Mouse (Mus musculus): ENCODE measurements around the gene Zdhhc17. TPM values are rescaled to one million over a fixed set of nuclear protein-coding genes. Genes with fewer than 3 reads are reported as not detected.

Gene Zdhhc17
- polyA plus RNA-seq, 1 experiment from 2014 or later = 45.1 TPM

DNA sequence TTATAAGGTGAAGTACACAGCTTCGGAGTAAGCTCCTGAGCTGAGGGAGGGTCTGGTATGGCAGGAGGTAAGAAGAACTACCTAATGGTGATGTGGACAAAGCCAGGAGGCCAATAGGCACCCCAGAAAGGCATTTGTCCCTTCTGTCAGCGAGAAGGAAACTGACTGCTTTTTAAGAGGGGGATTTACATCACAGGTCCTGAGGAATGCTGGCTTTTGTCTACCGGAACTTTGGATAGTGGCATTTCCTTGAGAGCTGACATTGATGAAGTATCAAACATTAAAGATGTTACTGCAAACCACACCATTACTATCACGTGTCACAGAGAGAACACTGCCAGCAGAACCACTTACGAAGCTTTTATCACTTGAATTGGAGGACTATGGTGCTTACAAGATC, 15.2 kb downstream of the Zdhhc17 start:
- Histone ChIP-seq H3K4me1 (peaks cover 18% of the 10 kb centered on the region), H3K36me3 (no peaks in the 10 kb centered on the region), H3K27ac (no peak overlapping the region), H3K27me3 (no peaks in the 10 kb centered on the region), H3K9ac (no peak overlapping the region), H3K9me3 (replicated peaks) (no peaks in the 10 kb centered on the region), H3K4me3 (no peak overlapping the region), H3K4me2 (replicated peaks) (no peak overlapping the region)
- ATAC-seq (ENCODE audit: low FRiP score) = no peak
- WGBS = 65% methylated on average over 5 of the region's 5 CpGs

DNA sequence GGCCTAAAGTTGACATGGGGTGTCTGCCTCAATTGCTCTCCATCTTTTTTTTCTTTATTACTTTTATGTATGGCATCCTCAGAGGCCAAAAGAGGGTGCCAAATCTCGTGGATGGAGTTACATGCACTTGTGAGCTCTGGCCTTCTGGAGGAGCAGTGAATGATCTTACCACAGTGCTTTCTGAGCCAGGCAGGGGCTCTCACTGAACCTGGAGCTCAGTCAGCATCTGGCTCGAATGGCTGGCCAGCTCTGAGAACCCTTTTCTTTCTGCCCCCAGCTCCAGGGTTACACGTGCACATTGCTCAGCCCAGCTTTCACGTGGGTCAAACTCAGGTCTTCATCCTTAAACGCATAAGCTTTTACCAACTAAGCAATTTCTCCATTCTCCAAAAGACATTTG, 16.7 kb downstream of the Zdhhc17 start:
- WGBS = 66% methylated on average over 5 of the region's 5 CpGs
- no peaks in the 10 kb centered on the region for H3K27me3 ChIP-seq
- H3K36me3 ChIP-seq = no peaks in the 10 kb centered on the region

DNA sequence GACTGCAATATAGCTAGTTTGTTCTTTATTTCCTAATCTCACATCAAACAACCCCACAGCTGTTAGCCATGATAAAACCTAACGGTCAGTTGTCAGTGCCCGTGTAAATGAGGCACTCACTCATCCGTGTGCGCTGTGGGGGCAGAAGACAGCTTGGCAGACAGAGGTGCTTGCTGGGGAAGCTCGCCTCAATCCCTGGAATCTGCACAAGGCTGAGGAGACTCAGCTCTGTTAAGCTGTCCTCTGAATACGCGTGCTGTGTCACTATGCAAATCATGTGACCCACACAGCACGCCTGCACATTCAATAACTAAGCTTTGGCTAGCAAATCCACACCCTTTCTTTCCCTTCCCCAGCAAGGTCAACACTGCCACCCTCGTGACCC, 17.9 kb downstream of the Zdhhc17 start:
- no peaks in the 10 kb centered on the region for H3K36me3 ChIP-seq
- peak; percentile 60; the same call in 1 of the 2 replicates for ATAC-seq (ENCODE audit: low FRiP score)
- H3K27ac ChIP-seq = no peak overlapping the region
- H3K4me3 ChIP-seq = no peak overlapping the region
- no peak overlapping the region for H3K9ac ChIP-seq
- peaks cover 18% of the 10 kb centered on the region for H3K4me1 ChIP-seq
- no peaks in the 10 kb centered on the region for H3K27me3 ChIP-seq
- no peak overlapping the region for H3K4me2 ChIP-seq (replicated peaks)
- H3K9me3 ChIP-seq (replicated peaks) = no peaks in the 10 kb centered on the region
- 50% methylated on average over 9 of the region's 9 CpGs for WGBS

More for the DNA sequence above, 16.7 kb downstream of the Zdhhc17 start:
- H3K9ac ChIP-seq = no peak overlapping the region
- H3K27ac ChIP-seq = no peak overlapping the region
- no peaks in the 10 kb centered on the region for H3K9me3 ChIP-seq (replicated peaks)
- no peak overlapping the region for H3K4me3 ChIP-seq
- H3K4me2 ChIP-seq (replicated peaks) = no peak overlapping the region
- H3K4me1 ChIP-seq = peaks cover 18% of the 10 kb centered on the region
- ATAC-seq (ENCODE audit: low FRiP score) = no peak

DNA sequence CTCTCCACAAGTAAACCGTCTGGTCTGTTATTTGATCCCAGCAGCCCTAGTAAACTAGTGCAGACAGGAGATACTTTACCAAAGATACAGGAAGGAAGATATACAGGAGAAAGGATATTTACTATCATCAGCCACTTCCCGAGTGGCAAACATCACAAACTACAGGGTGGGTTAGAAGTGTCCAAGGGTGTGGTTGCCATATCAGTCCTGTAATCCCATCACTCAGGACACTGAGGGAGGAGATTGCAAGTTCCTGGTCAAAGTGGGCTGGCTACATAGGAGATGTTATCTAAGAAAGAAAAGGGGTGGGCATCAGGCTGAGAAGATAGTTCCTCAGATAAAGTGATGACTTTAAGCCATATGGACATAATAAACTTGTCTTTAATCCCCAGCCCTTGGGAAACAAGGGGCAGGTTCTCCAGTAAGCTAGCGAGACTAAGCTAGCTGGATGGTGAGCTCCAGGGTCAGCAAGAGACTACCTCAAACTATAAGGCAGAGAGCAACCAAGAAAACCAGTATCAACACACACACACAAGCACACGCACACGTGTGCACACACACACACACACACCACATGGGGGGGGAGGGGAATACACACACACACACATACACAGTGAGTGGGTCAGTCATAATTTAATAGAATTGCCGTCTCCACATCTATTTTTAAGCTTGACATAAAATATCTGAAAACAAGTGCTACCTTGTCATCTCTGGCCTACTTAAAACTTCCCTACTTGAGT, 18.5 kb downstream of the Zdhhc17 start:
- Histone ChIP-seq H3K9me3 (replicated peaks) (no peaks in the 10 kb centered on the region), H3K36me3 (no peaks in the 10 kb centered on the region), H3K4me2 (replicated peaks) (no peak overlapping the region), H3K4me1 (peaks cover 18% of the 10 kb centered on the region), H3K27ac (no peak overlapping the region), H3K9ac (no peak overlapping the region), H3K4me3 (no peak overlapping the region), H3K27me3 (no peaks in the 10 kb centered on the region)
- ATAC-seq (ENCODE audit: low FRiP score) = no peak
- WGBS = 86% methylated on average over 6 of the region's 6 CpGs

DNA sequence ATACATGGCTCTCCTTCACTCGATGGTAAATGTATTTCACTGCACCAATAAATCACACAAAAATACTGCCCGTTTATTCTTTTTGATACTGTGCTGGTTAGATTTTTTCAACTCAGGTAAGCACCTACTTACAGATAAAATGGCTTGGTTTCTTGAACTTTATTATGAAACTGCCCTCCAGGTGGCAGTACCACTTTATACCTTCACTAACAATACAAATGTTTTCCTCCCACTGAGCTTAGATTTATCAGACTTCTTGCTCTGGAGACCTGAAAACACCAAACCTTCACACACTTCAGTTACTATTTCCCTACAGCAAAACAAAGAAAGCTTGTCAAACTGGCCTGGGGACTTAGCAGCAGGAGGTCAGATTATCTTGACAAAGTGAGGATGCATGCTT, 20.2 kb downstream of the Zdhhc17 start:
- Histone ChIP-seq H3K9ac (no peak overlapping the region), H3K4me1 (peaks cover 14% of the 10 kb centered on the region), H3K27me3 (no peaks in the 10 kb centered on the region), H3K9me3 (replicated peaks) (no peaks in the 10 kb centered on the region), H3K4me3 (no peak overlapping the region), H3K36me3 (no peaks in the 10 kb centered on the region), H3K4me2 (replicated peaks) (no peak overlapping the region), H3K27ac (no peak overlapping the region)
- 67% methylated on average over 2 of the region's 2 CpGs for WGBS
- ATAC-seq (ENCODE audit: low FRiP score) = no peak

DNA sequence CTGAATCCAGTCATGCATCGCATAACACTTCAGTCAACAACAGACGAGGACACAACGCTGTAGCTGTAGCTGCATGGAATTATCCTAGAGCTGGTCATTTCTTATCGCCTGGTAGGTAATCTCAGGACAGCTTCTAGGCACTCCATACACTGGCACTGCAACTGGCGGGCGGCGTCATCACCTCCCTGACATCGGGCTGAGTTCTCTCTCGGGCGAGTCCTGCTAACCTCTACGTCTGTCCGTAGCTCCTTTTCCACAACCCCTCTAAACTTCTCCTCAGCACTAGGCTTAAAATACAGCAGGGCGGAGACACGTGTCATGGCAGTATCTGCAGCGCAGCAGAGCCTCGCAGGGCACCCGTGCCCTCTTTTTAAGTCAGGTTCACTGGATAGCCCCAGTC, 23.3 kb downstream of the Zdhhc17 start:
- WGBS = 96% methylated on average over 17 of the region's 17 CpGs
- ATAC-seq (ENCODE audit: low FRiP score) = no peak
- Histone ChIP-seq H3K4me3 (no peak overlapping the region), H3K9me3 (replicated peaks) (no peaks in the 10 kb centered on the region), H3K27me3 (no peaks in the 10 kb centered on the region), H3K4me1 (0 out of 2 replicates have a peak, but pooled peaks cover 1% of the 10 kb centered on the region), H3K9ac (no peak overlapping the region), H3K4me2 (replicated peaks) (no peak overlapping the region), H3K36me3 (no peaks in the 10 kb centered on the region), H3K27ac (no peak overlapping the region)

DNA sequence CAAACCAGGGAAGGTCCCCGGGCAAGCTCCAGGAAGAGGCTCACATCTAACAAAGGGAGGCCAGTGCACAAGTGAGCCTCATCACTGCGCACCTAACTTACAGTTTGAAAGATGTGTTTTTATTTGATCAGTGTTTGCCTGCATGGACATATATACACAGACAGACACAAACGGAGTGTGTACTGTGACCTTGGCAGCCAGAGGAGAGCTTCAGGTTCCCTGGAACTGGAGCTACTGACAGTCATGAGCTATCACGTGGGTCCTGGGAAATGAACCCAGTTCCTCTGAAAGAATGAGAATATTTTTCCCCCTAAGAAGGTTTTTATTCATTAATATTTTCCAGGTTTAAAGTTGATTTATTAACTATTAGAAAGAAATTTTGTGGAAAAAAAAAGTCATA, 27.2 kb downstream of the Zdhhc17 start:
- H3K36me3 ChIP-seq = peaks cover 21% of the 10 kb centered on the region
- WGBS = 86% methylated on average over 4 of the region's 4 CpGs

DNA sequence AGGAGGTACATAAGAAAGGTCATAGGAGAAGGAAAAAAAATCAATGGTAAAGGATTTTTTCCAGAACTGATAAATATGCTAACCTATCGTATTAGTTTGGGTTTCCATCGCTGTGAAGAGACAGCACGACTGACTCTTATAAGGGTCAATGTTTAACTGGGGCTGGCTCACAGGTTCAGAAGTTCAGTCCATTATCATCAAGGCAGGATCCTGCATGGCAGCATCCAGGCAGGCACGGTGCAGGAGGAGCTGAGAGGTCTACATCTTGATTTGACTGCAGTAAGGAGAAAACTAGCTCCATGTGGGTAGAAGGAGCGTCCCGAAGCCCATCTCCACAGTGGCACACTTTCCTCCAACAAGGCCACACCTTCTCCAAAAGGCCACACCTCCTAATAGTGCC, 29.5 kb downstream of the Zdhhc17 start:
- Histone ChIP-seq H3K27me3 (no peaks in the 10 kb centered on the region), H3K4me1 (no peaks in the 10 kb centered on the region), H3K4me2 (replicated peaks) (no peak overlapping the region), H3K9me3 (replicated peaks) (no peaks in the 10 kb centered on the region), H3K36me3 (peaks cover 21% of the 10 kb centered on the region), H3K4me3 (no peak overlapping the region), H3K9ac (no peak overlapping the region), H3K27ac (no peak overlapping the region)
- ATAC-seq (ENCODE audit: low FRiP score) = no peak
- 91% methylated on average over 6 of the region's 6 CpGs for WGBS

More for the DNA sequence above, 27.2 kb downstream of the Zdhhc17 start:
- no peak overlapping the region for H3K27ac ChIP-seq
- H3K4me2 ChIP-seq (replicated peaks) = no peak overlapping the region
- no peaks in the 10 kb centered on the region for H3K27me3 ChIP-seq
- no peak overlapping the region for H3K9ac ChIP-seq
- ATAC-seq (ENCODE audit: low FRiP score) = no peak
- no peaks in the 10 kb centered on the region for H3K9me3 ChIP-seq (replicated peaks)
- no peak overlapping the region for H3K4me3 ChIP-seq
- H3K4me1 ChIP-seq = no peaks in the 10 kb centered on the region

DNA sequence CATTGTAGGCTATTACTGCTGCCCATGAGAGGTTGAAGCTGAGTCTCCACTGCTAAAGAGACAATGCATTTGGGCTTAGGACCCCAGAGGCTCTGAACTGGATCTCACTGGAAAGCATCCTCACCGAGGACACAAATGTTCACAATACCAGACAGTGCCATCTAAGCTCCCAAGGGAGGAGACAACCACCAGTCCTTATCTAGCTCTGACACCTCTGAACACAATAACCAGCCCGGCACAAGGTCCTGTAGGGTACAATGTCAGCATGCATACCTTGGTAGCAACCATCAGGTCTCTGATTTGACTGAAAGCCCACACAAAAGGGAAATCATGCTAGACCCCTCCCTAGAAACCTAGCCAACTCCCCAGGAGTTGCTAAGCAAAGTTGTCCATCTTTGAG, 30.5 kb downstream of the Zdhhc17 start:
- no peak overlapping the region for H3K27ac ChIP-seq
- H3K4me1 ChIP-seq = no peaks in the 10 kb centered on the region
- no peaks in the 10 kb centered on the region for H3K27me3 ChIP-seq
- no peak overlapping the region for H3K9ac ChIP-seq
- no peak overlapping the region for H3K4me3 ChIP-seq
- H3K9me3 ChIP-seq (replicated peaks) = no peaks in the 10 kb centered on the region
- WGBS = 83% methylated on average over 2 of the region's 2 CpGs
- ATAC-seq (ENCODE audit: low FRiP score) = no peak
- H3K36me3 ChIP-seq = peaks cover 21% of the 10 kb centered on the region
- H3K4me2 ChIP-seq (replicated peaks) = no peak overlapping the region

DNA sequence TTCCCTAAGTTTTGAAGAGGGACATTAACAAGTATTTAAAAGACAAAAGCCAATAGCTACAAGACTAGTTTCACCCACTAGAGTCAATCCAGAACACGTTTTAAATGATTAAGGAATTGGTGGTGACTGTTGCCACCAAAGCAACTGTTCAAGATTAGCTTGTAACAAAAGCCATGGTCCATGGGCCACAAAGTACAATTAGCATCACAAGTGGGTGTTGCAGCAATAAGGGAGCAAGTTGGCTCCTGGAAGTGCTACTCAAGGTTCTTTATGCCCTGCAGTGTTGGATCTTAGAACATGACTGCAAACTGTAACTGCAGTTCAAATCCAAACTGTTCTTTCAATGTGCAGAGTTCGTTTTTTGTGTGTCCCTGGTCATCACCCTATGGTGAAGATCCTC, 32.6 kb downstream of the Zdhhc17 start:
- Histone ChIP-seq H3K4me1 (no peaks in the 10 kb centered on the region), H3K9me3 (replicated peaks) (no peaks in the 10 kb centered on the region), H3K27me3 (no peaks in the 10 kb centered on the region), H3K9ac (no peak overlapping the region), H3K4me2 (replicated peaks) (no peak overlapping the region), H3K36me3 (peaks cover 27% of the 10 kb centered on the region), H3K4me3 (no peak overlapping the region), H3K27ac (no peak overlapping the region)
- 56% methylated on average over 2 of the region's 2 CpGs for WGBS
- ATAC-seq (ENCODE audit: low FRiP score) = no peak

DNA sequence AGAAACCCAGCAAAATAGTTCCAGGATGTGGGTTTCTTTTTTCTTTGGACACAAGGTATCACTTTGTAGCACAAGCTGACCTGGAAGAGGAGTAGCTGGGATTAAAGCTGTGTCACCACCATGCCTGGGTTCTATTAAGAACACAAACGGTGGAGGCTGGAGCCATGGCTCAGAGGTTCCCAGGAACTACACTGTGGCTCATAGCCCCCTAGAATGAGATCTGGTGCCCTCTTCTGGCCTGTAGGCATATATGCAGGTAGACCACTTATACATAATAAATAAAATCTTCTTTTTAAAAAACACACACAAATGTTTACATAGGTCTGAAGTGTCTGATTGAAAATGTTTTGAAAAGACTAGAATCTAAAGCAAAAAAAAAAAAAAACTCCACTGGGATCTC, 33.9 kb downstream of the Zdhhc17 start:
- Histone ChIP-seq H3K4me2 (replicated peaks) (no peak overlapping the region), H3K27me3 (no peaks in the 10 kb centered on the region), H3K9ac (no peak overlapping the region), H3K36me3 (peaks cover 36% of the 10 kb centered on the region), H3K9me3 (replicated peaks) (no peaks in the 10 kb centered on the region), H3K4me3 (no peak overlapping the region), H3K4me1 (no peaks in the 10 kb centered on the region), H3K27ac (no peak overlapping the region)
- WGBS = 23% methylated on average over 1 of the region's 1 CpGs
- ATAC-seq (ENCODE audit: low FRiP score) = peak; percentile 65

DNA sequence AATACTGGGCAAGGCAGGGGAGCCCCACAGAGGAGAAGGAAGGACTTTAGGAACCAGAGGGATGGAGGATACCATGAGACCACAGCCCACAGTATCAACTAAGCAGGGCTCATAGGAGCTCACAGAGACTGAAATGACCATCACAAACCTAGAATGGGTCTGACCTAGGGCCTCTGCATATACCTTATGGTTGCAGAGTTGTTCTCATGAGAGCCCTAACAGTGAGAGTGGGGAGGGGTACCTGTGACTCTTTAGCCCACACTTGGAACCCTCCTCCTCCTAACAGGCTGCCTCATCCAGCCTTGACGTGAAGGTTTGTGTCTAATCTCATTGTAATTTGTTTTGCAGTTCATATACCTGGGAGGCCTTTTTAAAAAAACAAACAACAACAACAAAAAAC, 35.1 kb downstream of the Zdhhc17 start:
- 86% methylated on average over 1 of the region's 1 CpGs for WGBS

DNA sequence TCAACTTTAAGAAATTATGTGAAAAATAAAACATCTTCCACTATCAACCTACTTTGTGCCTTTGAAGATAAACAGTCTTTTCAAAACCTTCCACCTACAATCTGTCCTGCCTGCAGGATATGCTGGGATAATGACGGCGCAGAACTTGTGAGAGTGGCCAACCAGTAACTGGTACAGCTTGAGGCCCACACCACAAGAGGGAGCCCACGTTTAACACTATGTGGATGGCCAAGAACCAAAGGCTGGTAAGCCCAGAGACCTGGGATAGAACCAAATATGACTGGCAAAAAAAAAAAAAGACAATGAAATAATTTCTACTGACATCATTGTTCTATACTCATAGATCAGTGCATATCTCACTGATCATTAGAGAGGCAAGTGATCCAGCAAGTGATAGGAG, 35.5 kb downstream of the Zdhhc17 start:
- WGBS = 58% methylated on average over 3 of the region's 3 CpGs
- peak; percentile 50 for ATAC-seq (ENCODE audit: low FRiP score)
- H3K36me3 ChIP-seq = peaks cover 37% of the 10 kb centered on the region
- no peak overlapping the region for H3K4me2 ChIP-seq (replicated peaks)
- H3K9ac ChIP-seq = no peak overlapping the region
- no peaks in the 10 kb centered on the region for H3K9me3 ChIP-seq (replicated peaks)
- H3K27ac ChIP-seq = no peak overlapping the region
- no peaks in the 10 kb centered on the region for H3K4me1 ChIP-seq
- H3K4me3 ChIP-seq = no peak overlapping the region
- no peaks in the 10 kb centered on the region for H3K27me3 ChIP-seq

More for the DNA sequence above, 35.1 kb downstream of the Zdhhc17 start:
- peaks cover 34% of the 10 kb centered on the region for H3K36me3 ChIP-seq
- H3K4me3 ChIP-seq = no peak overlapping the region
- H3K4me1 ChIP-seq = no peaks in the 10 kb centered on the region
- no peaks in the 10 kb centered on the region for H3K27me3 ChIP-seq
- no peak overlapping the region for H3K9ac ChIP-seq
- no peak overlapping the region for H3K27ac ChIP-seq
- H3K4me2 ChIP-seq (replicated peaks) = no peak overlapping the region
- H3K9me3 ChIP-seq (replicated peaks) = no peaks in the 10 kb centered on the region
- peak; percentile 24; the same call in 1 of the 2 replicates for ATAC-seq (ENCODE audit: low FRiP score)
